Mouse (Mus musculus): ENCODE data around the gene Avpi1. TPM values are rescaled to one million over a fixed set of nuclear protein-coding genes. Genes with fewer than 3 reads are reported as not detected.

The Avpi1 gene
- polyA plus RNA-seq, 1 experiment: 16.9 TPM

GRCm38 (mm10) chr19:42135070-42135469, 6.2 kb upstream of the Avpi1 start:
- no peak overlapping the region for H3K4me3 ChIP-seq (ENCODE audit: insufficient read depth, low read length)
- no peak overlapping the region for H3K27ac ChIP-seq (ENCODE audit: insufficient read depth, low read depth, low read length)
- H3K4me1 ChIP-seq (ENCODE audit: control insufficient read depth, insufficient read depth, low read length): peaks cover 23% of the 10 kb centered on the region
- TF ChIP-seq CTCF (IDR thresholded peaks at IDR 0.05; ENCODE audit: low read depth, low read length): no peak

GRCm38 (mm10) chr19:42131101-42131500, 2.2 kb upstream of the Avpi1 start:
- peaks cover 47% of the 10 kb centered on the region for H3K4me1 ChIP-seq (ENCODE audit: control insufficient read depth, insufficient read depth, low read length)
- H3K4me3 ChIP-seq (ENCODE audit: insufficient read depth, low read length): peak overlapping the region; percentile 1; the same call in 1 of the 2 replicates
- TF ChIP-seq POLR2A (IDR thresholded peaks at IDR 0.05; ENCODE audit: borderline replicate concordance, low read depth, low read length) (no peak), CTCF (IDR thresholded peaks at IDR 0.05; ENCODE audit: low read depth, low read length) (no peak)
- H3K27ac ChIP-seq (ENCODE audit: insufficient read depth, low read depth, low read length): peak overlapping the region; percentile 81

- H3K4me1 ChIP-seq (ENCODE audit: control insufficient read depth, insufficient read depth, low read length): peaks cover 47% of the 10 kb centered on the region
Observed at GRCm38 (mm10) chr19:42130294-42130606, 1.4 kb upstream of the Avpi1 start.

GRCm38 (mm10) chr19:42129509-42130293, 842 bp upstream of the Avpi1 start:
- Histone ChIP-seq H3K27ac (ENCODE audit: insufficient read depth, low read depth, low read length) (peak overlapping the region; percentile 81), H3K4me1 (ENCODE audit: control insufficient read depth, insufficient read depth, low read length) (peaks cover 45% of the 10 kb centered on the region), H3K4me3 (ENCODE audit: insufficient read depth, low read length) (peak overlapping the region; percentile 25)
- no peak for TF ChIP-seq CTCF (IDR thresholded peaks at IDR 0.05; ENCODE audit: low read depth, low read length)
- no peak for TF ChIP-seq POLR2A (IDR thresholded peaks at IDR 0.05; ENCODE audit: borderline replicate concordance, low read depth, low read length)

More at GRCm38 (mm10) chr19:42130294-42130606, 1.4 kb upstream of the Avpi1 start:
- Histone ChIP-seq H3K27ac (ENCODE audit: insufficient read depth, low read depth, low read length) (peak overlapping the region; percentile 81), H3K4me3 (ENCODE audit: insufficient read depth, low read length) (peak overlapping the region; percentile 25)
- TF ChIP-seq POLR2A (IDR thresholded peaks at IDR 0.05; ENCODE audit: borderline replicate concordance, low read depth, low read length) (no peak), CTCF (IDR thresholded peaks at IDR 0.05; ENCODE audit: low read depth, low read length) (no peak)

- peaks cover 41% of the 10 kb centered on the region for H3K4me1 ChIP-seq (ENCODE audit: control insufficient read depth, insufficient read depth, low read length)
- H3K27ac ChIP-seq (ENCODE audit: insufficient read depth, low read depth, low read length): peak overlapping the region; percentile 33; the same call in 1 of the 2 replicates
Observed at GRCm38 (mm10) chr19:42128052-42128740, 663 bp downstream of the Avpi1 start.

GRCm38 (mm10) chr19:42127024-42127423, 1.8 kb downstream of the Avpi1 start:
- TF ChIP-seq POLR2A (IDR thresholded peaks at IDR 0.05; ENCODE audit: borderline replicate concordance, low read depth, low read length) (no peak), CTCF (IDR thresholded peaks at IDR 0.05; ENCODE audit: low read depth, low read length) (no peak)
- H3K4me3 ChIP-seq (ENCODE audit: insufficient read depth, low read length): no peak overlapping the region
- peaks cover 41% of the 10 kb centered on the region for H3K4me1 ChIP-seq (ENCODE audit: control insufficient read depth, insufficient read depth, low read length)
- H3K27ac ChIP-seq (ENCODE audit: insufficient read depth, low read depth, low read length): no peak overlapping the region

More at GRCm38 (mm10) chr19:42128052-42128740, 663 bp downstream of the Avpi1 start:
- TF ChIP-seq CTCF (IDR thresholded peaks at IDR 0.05; ENCODE audit: low read depth, low read length) (no peak), POLR2A (IDR thresholded peaks at IDR 0.05; ENCODE audit: borderline replicate concordance, low read depth, low read length) (no peak)
- peak overlapping the region; percentile 77 for H3K4me3 ChIP-seq (ENCODE audit: insufficient read depth, low read length)

GRCm38 (mm10) chr19:42126219-42126605, 2.6 kb downstream of the Avpi1 start:
- TF ChIP-seq POLR2A (IDR thresholded peaks at IDR 0.05; ENCODE audit: borderline replicate concordance, low read depth, low read length): no peak
- no peak for TF ChIP-seq CTCF (IDR thresholded peaks at IDR 0.05; ENCODE audit: low read depth, low read length)
- no peak overlapping the region for H3K4me3 ChIP-seq (ENCODE audit: insufficient read depth, low read length)
- H3K27ac ChIP-seq (ENCODE audit: insufficient read depth, low read depth, low read length): no peak overlapping the region
- peaks cover 34% of the 10 kb centered on the region for H3K4me1 ChIP-seq (ENCODE audit: control insufficient read depth, insufficient read depth, low read length)

GRCm38 (mm10) chr19:42125501-42126218, 3.2 kb downstream of the Avpi1 start:
- Histone ChIP-seq H3K27ac (ENCODE audit: insufficient read depth, low read depth, low read length) (no peak overlapping the region), H3K4me1 (ENCODE audit: control insufficient read depth, insufficient read depth, low read length) (peaks cover 30% of the 10 kb centered on the region), H3K4me3 (ENCODE audit: insufficient read depth, low read length) (no peak overlapping the region)
- TF ChIP-seq CTCF (IDR thresholded peaks at IDR 0.05; ENCODE audit: low read depth, low read length): no peak
- no peak for TF ChIP-seq POLR2A (IDR thresholded peaks at IDR 0.05; ENCODE audit: borderline replicate concordance, low read depth, low read length)

- peaks cover 21% of the 10 kb centered on the region for H3K4me1 ChIP-seq (ENCODE audit: control insufficient read depth, insufficient read depth, low read length)
Observed at GRCm38 (mm10) chr19:42124684-42125083, 4.2 kb downstream of the Avpi1 start.

More at GRCm38 (mm10) chr19:42124684-42125083, 4.2 kb downstream of the Avpi1 start:
- H3K27ac ChIP-seq (ENCODE audit: insufficient read depth, low read depth, low read length): no peak overlapping the region
- no peak overlapping the region for H3K4me3 ChIP-seq (ENCODE audit: insufficient read depth, low read length)
- no peak for TF ChIP-seq CTCF (IDR thresholded peaks at IDR 0.05; ENCODE audit: low read depth, low read length)
- TF ChIP-seq POLR2A (IDR thresholded peaks at IDR 0.05; ENCODE audit: borderline replicate concordance, low read depth, low read length): no peak

All from bone marrow macrophage, adult 2 months (primary cell).